Mouse (Mus musculus) limb, embryonic 15.5 days (tissue): ENCODE results near the gene Tmem50b. TPM values are rescaled to one million over a fixed set of nuclear protein-coding genes. Genes with fewer than 3 reads are reported as not detected.

ENCODE experiments used
- ATAC-seq: fragments of 200-750 bp; cut with Nextera tagmentation; 2 replicates; pipeline ENCODE4 v1.8.0; 2017; ENCODE audit warnings: low read depth, moderate TSS enrichment; ENCODE audit not compliant: insufficient number of reproducible peaks, low FRiP score, low TSS enrichment
- H3K27ac ChIP-seq: fragments of 300-500 bp; sonication (generic); 2 replicates; pipeline ENCODE4 v1.5.1; 2015; ENCODE audit warnings: moderate library complexity, mild to moderate bottlenecking, inconsistent platforms
- H3K27me3 ChIP-seq: fragments of 300-500 bp; sonication (generic); 2 replicates; pipeline ENCODE4 v1.6.1; 2015; ENCODE audit warnings: inconsistent platforms
- H3K36me3 ChIP-seq: fragments of 300-500 bp; sonication (generic); 2 replicates; pipeline ENCODE4 v1.6.1; 2015; ENCODE audit warnings: inconsistent platforms
- H3K4me1 ChIP-seq: fragments of 300-500 bp; sonication (generic); 2 replicates; pipeline ENCODE4 v1.6.1; 2015; ENCODE audit warnings: inconsistent platforms
- H3K4me2 ChIP-seq: fragments of 300-500 bp; sonication (generic); 2 replicates; pipeline ENCODE4 v1.6.1; 2015; ENCODE audit warnings: mild to moderate bottlenecking, inconsistent platforms
- H3K4me3 ChIP-seq: fragments of 300-500 bp; sonication (generic); 2 replicates; pipeline ENCODE4 v1.5.1; 2015; ENCODE audit warnings: mild to moderate bottlenecking, inconsistent platforms
- H3K9ac ChIP-seq: fragments of 300-500 bp; sonication (generic); 2 replicates; pipeline ENCODE4 v1.6.1; 2015; ENCODE audit warnings: inconsistent platforms
- H3K9me3 ChIP-seq: fragments of 300-500 bp; sonication (generic); 2 replicates; pipeline ENCODE4 v1.6.1; 2016; ENCODE audit warnings: inconsistent platforms
- WGBS: fragments of 180-500 bp; shearing (Covaris S2); methylation state at CpG from one replicate; pipeline ENCODE4 v1.1.7; 2015; 5-methylcytosine and 5-hydroxymethylcytosine counted together
- polyA plus RNA-seq: library from polyadenylated mRNA; unstranded; fragments of >200 nt; fragmentation: Nextera tagmentation; extraction: Ambion mirVana; gene quantifications from 2 replicates; pipeline ENCODE4 v1.2.1, GENCODE M21; 2015

Gene Tmem50b
- polyA plus RNA-seq, 1 experiment from 2014 or later = 54.3 TPM

DNA sequence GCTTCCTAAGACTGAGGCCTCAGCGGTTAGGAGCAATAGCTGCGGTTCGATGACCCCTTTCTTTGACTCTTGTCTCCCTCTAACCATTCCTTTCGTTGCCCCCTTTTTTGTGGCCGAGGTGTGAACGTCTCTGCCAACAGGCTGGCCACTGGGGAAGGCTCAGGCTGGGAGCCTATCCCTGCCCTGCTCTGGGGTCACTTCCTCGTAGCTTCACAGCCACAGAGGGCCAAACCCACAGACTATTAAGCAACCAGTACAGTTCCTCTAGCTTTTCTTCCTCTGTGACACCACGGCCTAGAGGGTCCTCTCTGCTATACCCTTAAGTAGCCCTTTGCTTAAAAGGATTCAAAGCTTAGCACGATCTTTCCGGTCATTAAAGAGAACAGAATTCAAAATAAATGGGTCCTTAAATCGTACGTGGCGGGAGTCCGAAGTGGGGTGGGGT, 51.2 kb downstream of the Tmem50b start:
- Histone ChIP-seq H3K4me2 (peak overlapping the region; percentile 78), H3K27me3 (no peaks in the 10 kb centered on the region), H3K9me3 (no peaks in the 10 kb centered on the region), H3K4me1 (peaks cover 38% of the 10 kb centered on the region), H3K9ac (peak overlapping the region; percentile 91), H3K27ac (peak overlapping the region; percentile 57), H3K4me3 (peak overlapping the region; percentile 89), H3K36me3 (no peaks in the 10 kb centered on the region)
- WGBS = 15% methylated on average over 14 of the region's 14 CpGs
- ATAC-seq = 0 out of 2 replicates have a peak, but pooled peaks have one; percentile 11

DNA sequence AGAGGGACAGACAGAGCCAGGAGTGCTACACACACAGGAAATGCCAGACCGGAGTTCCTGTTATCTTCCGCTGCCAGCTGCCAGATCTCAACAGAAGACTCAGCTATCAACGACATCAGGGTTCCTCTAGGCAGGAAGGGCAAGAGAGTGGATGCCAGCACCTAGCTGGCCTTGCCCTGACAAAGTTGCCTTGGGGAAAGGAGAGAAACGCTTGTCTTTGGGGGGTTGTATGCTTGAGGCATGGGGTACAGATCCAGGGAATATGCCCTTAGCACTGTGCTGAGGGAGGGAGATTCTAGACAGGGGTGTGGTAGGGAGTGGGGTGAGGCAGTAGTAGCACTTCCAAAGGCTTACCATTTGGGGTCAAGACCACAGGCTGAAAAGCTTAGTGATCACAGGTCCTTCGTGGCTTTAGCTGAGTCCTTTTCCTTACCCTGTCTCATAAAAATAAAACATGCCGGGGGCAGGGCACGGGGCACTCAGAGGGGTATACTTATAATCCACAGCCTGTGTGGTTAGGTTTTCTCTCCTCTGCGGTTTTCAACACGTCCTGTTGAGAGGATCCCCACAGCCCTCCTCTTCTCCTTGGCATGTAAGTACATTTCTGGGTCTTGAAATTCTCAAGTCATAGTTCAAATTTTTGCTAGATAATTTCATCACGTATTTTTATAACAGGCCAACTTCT, 51.9 kb downstream of the Tmem50b start:
- Histone ChIP-seq H3K36me3 (no peaks in the 10 kb centered on the region), H3K4me1 (peaks cover 41% of the 10 kb centered on the region), H3K9ac (no peak overlapping the region), H3K9me3 (no peaks in the 10 kb centered on the region), H3K27ac (peak overlapping the region; percentile 57; the same call in 1 of the 2 replicates), H3K4me3 (no peak overlapping the region), H3K4me2 (no peak overlapping the region), H3K27me3 (no peaks in the 10 kb centered on the region)
- WGBS = 47% methylated on average over 10 of the region's 10 CpGs
- no peak for ATAC-seq

DNA sequence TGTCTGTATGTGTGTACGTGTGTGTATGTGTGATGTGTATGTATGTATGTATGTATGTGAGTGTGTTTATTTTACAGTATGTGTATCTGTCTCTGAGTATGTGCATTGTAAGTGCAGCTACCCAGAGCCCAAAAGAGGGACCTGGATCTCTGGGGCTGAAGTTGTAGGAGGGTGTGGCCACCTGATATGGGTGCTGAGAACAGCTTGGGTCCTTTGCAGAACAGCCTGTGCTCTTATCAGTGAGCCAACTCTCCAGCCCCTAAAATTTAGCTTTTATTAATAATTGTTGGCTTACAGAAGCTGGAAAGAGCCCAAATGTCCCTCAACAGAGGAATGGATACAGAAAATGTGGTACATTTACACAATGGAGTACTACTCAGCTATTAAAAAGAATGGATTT, 54.0 kb downstream of the Tmem50b start:
- peaks cover 31% of the 10 kb centered on the region for H3K4me1 ChIP-seq
- WGBS = 89% methylated on average over 1 of the region's 1 CpGs
- no peak overlapping the region for H3K9ac ChIP-seq

DNA sequence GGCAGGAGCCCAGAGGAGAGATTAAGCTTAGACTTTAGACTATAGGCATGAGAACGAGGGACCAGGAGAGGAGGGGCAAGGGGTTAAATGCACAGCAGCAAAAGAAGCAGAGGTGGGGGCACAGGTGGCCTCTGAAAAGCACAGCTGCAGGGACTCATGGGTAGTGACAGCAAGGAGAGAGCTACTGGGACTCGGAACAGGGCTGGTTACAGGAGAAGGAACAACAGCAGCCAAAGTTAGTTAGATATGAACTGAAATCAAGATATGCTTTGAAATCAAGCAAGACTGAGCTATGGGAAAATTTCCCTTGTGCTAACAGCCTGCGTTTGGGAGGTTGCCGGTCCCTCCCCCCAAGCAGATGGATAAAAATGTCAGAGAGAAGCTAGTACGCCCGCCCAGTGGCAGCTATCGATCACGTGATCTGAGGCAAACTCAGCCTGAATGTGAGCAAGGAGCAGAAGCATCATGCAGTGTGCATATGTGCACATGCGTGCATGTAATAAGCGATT, 56.0 kb downstream of the Tmem50b start:
- Histone ChIP-seq H3K4me3 (no peak overlapping the region), H3K9ac (no peak overlapping the region)

More for the DNA sequence above, 54.0 kb downstream of the Tmem50b start:
- Histone ChIP-seq H3K9me3 (no peaks in the 10 kb centered on the region), H3K4me2 (no peak overlapping the region), H3K36me3 (no peaks in the 10 kb centered on the region), H3K27ac (no peak overlapping the region), H3K4me3 (no peak overlapping the region), H3K27me3 (no peaks in the 10 kb centered on the region)
- ATAC-seq = no peak

DNA sequence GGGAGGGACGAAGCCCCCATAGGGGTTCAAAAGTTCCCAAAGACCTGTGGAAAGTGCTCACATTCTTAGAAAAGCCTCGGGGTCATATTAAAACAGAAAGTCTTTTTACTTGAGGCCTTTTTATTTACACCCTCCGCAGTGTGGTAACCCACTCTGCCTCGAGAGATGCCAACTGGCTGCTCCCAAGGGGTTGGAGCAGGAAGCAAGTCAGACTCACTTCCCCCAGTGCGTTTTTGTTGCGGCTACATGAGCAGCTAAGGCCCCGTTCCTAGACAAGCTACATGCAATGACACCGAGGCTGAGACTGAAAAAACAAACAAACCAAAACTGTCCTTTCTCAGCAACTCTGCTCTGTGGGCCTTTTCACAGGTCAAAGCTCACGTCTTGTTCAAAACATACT, 59.1 kb downstream of the Tmem50b start:
- no peaks in the 10 kb centered on the region for H3K36me3 ChIP-seq
- H3K27ac ChIP-seq = peak overlapping the region; percentile 33; the same call in 1 of the 2 replicates
- no peak overlapping the region for H3K4me3 ChIP-seq
- 0 out of 2 replicates have a peak, but pooled peaks cover 3% of the 10 kb centered on the region for H3K27me3 ChIP-seq
- H3K4me1 ChIP-seq = peaks cover 13% of the 10 kb centered on the region
- H3K9ac ChIP-seq = no peak overlapping the region
- H3K9me3 ChIP-seq = no peaks in the 10 kb centered on the region
- 42% methylated on average over 9 of the region's 9 CpGs for WGBS
- H3K4me2 ChIP-seq = no peak overlapping the region
- ATAC-seq = no peak

More for the DNA sequence above, 56.0 kb downstream of the Tmem50b start:
- WGBS = 27% methylated on average over 10 of the region's 10 CpGs
- Histone ChIP-seq H3K4me1 (peaks cover 24% of the 10 kb centered on the region), H3K27ac (no peak overlapping the region), H3K9me3 (no peaks in the 10 kb centered on the region), H3K36me3 (no peaks in the 10 kb centered on the region), H3K4me2 (no peak overlapping the region), H3K27me3 (no peaks in the 10 kb centered on the region)
- no peak for ATAC-seq

DNA sequence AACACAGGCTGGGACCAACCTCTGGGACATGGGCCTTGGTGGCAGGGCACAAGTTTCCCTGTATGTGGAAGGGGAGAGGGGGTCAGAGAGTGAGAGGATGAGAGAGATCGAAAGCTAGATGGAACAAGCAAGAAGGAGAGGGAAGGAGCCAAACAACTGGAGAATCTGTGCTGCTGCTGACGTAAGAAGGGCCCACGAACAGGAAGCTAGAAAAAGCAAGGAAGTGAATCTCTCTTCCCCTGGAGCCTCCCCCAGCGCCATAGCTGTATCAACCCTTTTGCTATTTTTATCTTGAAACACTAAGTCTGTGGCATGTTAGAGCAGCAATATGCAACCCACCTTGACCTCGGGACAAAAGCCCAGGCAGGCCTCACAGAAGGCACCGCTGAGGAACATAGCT, 59.5 kb downstream of the Tmem50b start:
- Histone ChIP-seq H3K4me1 (peaks cover 14% of the 10 kb centered on the region), H3K4me3 (no peak overlapping the region)
- WGBS = 69% methylated on average over 6 of the region's 6 CpGs

DNA sequence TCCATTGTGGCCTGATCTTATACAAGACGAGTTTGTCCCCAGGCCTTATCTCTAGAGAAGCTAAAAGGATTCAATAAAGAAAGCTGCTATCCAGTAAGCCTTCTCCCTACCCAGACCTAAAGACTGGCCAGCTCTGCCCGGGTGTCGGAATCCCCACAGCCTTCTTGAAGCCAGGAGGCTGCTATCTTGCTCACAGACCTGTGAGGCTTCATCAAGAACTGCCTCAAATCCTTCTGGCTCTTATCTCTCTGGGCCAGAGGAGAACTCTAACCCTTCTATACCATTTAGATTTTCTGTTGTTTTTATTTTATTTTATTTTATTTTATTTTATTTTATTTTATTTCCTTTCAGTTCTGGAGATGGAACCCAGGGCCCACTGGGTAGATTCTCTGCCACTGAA, 60.5 kb downstream of the Tmem50b start:
- no peaks in the 10 kb centered on the region for H3K36me3 ChIP-seq
- H3K9me3 ChIP-seq = no peaks in the 10 kb centered on the region
- H3K4me1 ChIP-seq = peaks cover 23% of the 10 kb centered on the region
- H3K4me2 ChIP-seq = no peak overlapping the region
- H3K27ac ChIP-seq = no peak overlapping the region
- H3K27me3 ChIP-seq = 0 out of 2 replicates have a peak, but pooled peaks cover 3% of the 10 kb centered on the region
- 75% methylated on average over 3 of the region's 3 CpGs for whole genome bisulfite sequencing
- no peak overlapping the region for H3K4me3 ChIP-seq
- H3K9ac ChIP-seq = no peak overlapping the region
- no peak for ATAC-seq

More for the DNA sequence above, 59.5 kb downstream of the Tmem50b start:
- no peak for ATAC-seq
- peak overlapping the region; percentile 33; the same call in 1 of the 2 replicates for H3K27ac ChIP-seq
- 0 out of 2 replicates have a peak, but pooled peaks cover 3% of the 10 kb centered on the region for H3K27me3 ChIP-seq
- H3K9me3 ChIP-seq = no peaks in the 10 kb centered on the region
- H3K36me3 ChIP-seq = no peaks in the 10 kb centered on the region
- no peak overlapping the region for H3K4me2 ChIP-seq
- no peak overlapping the region for H3K9ac ChIP-seq

DNA sequence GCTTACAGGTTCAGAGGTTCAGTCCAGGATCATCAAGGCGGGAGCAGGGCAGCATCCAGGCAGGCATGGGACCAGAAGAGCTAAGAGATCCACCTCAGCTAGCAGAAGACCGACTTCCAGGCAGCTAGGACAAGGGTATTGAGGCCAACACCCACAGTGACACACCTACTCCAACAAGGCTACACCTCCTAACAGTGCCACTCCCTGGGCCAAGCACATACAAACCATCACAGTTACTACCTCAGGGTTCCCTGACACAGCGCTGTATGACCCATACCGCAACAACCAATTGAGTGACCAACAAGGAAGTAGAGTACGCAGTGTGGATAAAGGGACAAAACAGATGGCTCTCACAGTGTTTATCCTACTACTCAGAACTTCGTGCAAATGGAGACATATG, 61.2 kb downstream of the Tmem50b start:
- 91% methylated on average over 6 of the region's 6 CpGs for WGBS
- Histone ChIP-seq H3K9ac (no peak overlapping the region), H3K4me2 (no peak overlapping the region), H3K9me3 (no peaks in the 10 kb centered on the region), H3K4me1 (peaks cover 21% of the 10 kb centered on the region), H3K27me3 (0 out of 2 replicates have a peak, but pooled peaks cover 3% of the 10 kb centered on the region), H3K36me3 (no peaks in the 10 kb centered on the region), H3K27ac (no peak overlapping the region), H3K4me3 (no peak overlapping the region)
- ATAC-seq = no peak

DNA sequence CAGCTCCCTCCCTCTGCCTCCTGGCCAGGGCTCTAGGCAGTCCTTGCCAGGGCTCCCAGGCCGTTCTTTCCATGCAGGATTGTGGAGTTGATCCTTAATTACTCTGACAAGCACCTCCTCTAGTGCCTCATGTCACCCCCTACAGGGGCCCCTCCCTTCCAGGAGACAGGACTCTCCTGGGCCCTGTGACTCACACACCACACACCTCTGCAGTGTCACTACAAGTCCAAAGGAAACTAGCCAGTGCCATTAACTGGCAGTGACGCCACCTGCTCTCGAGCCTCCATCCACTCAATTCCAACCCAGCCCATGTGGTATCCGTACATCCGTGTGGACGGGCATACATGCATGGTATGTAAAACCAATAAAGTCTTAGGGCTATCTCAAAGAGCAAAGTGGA, 62.7 kb downstream of the Tmem50b start:
- Histone ChIP-seq H3K9ac (no peak overlapping the region), H3K27me3 (0 out of 2 replicates have a peak, but pooled peaks cover 3% of the 10 kb centered on the region), H3K4me3 (no peak overlapping the region), H3K9me3 (no peaks in the 10 kb centered on the region), H3K27ac (no peak overlapping the region), H3K4me2 (no peak overlapping the region), H3K36me3 (no peaks in the 10 kb centered on the region), H3K4me1 (peaks cover 23% of the 10 kb centered on the region; the same call in 1 of the 2 replicates)
- no peak for ATAC-seq
- 71% methylated on average over 6 of the region's 6 CpGs for WGBS

DNA sequence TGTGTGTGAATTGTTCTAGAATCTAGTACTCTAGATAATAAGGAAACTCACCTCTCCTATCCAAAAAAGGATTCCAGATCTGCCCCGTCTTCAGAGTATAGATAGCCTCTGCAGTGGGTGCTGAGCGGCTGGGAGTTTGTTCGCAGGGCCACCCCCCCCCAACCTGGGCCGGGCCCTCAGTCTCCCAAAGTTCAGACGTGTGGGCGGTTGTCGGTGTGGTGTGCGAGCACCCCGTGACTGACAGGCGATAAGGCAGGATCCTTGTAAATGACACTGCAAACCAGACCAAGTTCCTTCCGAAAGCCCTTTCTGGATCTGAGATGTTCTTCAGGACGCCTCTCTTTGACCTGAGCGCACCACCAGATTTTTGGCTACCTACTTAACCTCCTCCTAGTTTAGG, 63.1 kb downstream of the Tmem50b start:
- Histone ChIP-seq H3K9me3 (no peaks in the 10 kb centered on the region), H3K4me1 (peaks cover 23% of the 10 kb centered on the region; the same call in 1 of the 2 replicates), H3K27me3 (0 out of 2 replicates have a peak, but pooled peaks cover 3% of the 10 kb centered on the region), H3K4me2 (no peak overlapping the region), H3K36me3 (no peaks in the 10 kb centered on the region), H3K27ac (no peak overlapping the region), H3K9ac (no peak overlapping the region), H3K4me3 (no peak overlapping the region)
- ATAC-seq = peak; percentile 65; the same call in 1 of the 2 replicates
- 53% methylated on average over 13 of the region's 13 CpGs for WGBS

DNA sequence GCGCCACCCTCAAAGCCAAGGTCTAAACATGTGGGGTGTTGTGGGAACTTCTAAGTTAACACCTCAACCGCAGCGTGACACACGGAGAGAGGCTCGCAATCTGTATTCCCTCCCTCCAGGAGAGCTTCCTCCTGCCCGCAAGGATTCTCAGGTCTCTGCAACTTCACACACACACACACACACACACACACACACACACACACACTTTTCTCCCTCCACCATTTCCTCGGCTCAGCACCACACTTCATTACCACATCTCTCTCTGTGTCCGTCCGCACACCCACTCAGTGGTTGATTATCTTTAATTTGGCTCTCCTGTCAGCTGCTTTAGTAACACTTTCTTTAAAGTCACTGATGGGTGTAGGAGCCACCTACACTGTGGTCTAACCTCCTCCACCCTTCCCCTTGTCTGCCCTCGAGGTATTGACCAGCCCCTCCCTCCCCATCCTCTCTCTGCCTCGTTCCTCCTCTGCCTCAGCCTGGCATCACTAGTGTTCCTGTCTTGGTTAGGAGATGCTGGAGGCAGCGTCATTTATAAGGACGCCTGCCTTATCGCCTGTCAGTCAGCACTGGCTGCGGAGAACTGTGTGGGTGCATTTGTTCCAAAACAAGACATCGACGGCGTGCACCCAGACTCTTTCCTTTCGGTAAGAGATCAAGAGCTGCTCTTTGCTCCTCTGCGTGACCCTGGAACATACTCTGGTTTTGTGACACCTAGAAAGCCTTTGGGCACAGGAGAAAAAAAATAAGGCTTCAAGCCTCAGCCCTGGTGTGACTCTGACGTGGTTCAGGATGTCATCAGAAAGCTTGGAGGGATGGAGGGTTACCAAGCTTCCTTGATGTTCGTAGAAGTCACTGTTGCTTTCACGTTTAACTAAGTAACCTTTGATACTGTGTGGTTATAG, 64.3 kb downstream of the Tmem50b start:
- H3K9ac ChIP-seq = no peak overlapping the region
- no peak overlapping the region for H3K4me3 ChIP-seq
- WGBS = 58% methylated on average over 23 of the region's 23 CpGs

More for the DNA sequence above, 64.3 kb downstream of the Tmem50b start:
- H3K4me2 ChIP-seq = no peak overlapping the region
- peaks cover 21% of the 10 kb centered on the region; the same call in 1 of the 2 replicates for H3K4me1 ChIP-seq
- no peak overlapping the region for H3K27ac ChIP-seq
- H3K36me3 ChIP-seq = no peaks in the 10 kb centered on the region
- 0 out of 2 replicates have a peak, but pooled peaks cover 3% of the 10 kb centered on the region for H3K27me3 ChIP-seq
- H3K9me3 ChIP-seq = no peaks in the 10 kb centered on the region
- ATAC-seq = no peak
